Mouse (Mus musculus): ENCODE measurements at regions not wholly inside any gene's neighbourhood (a gene's known extent, or its start where the extent isn't known, plus 50 kb on each side); places are given as distances from the start of the nearest gene placed in this dataset.

- TF ChIP-seq CTCF (IDR thresholded peaks at IDR 0.05; ENCODE audit: insufficient read depth, low read depth, low read length) (no peak), POLR2A (IDR thresholded peaks at IDR 0.05; ENCODE audit: insufficient read depth, low read depth, low read length) (no peak)
Observed at GRCm38 (mm10) chr15:96937623-96938022, 118.1 kb downstream of the Slc38a4 start.

Measured in olfactory bulb, adult 2 months (tissue).